Mouse (Mus musculus): Measurements from ENCODE around the gene Tspan31. TPM values are rescaled to one million over a fixed set of nuclear protein-coding genes. Genes with fewer than 3 reads are reported as not detected.
A peak's percentile ranks its signal among the peaks of the same experiment; 100 is the strongest.

The Tspan31 gene
- polyA plus RNA-seq, 1 experiment from 2014 or later = 71.7 TPM

DNA sequence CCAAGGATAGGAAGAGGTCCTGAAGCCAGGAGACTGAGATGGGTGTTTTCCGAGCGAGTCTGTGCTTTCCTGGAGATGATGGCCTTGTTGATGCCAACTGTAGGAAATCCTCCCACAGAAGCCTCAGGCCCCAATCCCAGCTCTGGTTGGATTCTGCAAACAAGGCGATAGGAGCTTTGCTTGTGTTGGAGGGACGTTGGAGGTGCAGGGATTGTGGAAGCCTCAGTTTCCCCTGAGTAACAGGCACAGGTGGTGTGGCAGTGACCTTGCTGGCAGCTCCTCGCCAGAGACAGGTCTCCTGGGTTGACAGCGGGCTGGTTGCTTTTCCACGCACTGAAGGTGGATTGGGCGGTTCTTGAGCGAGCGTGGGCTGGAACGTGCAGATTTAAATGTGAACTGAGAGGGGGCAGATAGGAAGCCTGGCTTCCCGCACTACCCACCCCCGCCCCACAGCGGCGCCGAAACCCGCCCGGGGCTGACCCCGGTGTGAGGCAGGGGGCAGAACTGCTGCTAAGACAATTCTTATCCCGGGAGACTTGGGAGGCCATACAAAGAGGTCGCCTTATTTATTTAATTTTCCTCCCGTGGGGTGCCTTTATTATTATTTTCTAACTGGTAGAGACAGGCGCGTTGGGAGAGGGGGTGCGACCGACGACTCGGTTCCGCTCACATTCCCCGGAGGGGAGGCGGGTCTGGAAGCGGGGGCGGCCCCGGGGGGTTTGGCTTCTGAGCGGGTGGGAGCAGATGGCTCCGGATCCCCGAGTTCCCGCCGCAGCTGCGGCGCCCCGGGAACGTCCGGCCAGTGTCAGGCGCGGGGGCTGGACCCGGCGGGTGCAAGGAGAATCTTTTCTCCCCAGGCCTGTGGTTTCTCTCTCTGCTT is 11.1 kb upstream of the Tspan31 start:
- no peak for DNase-seq
- Histone ChIP-seq H3K4me1 (ENCODE audit: control insufficient read depth, insufficient read depth, low read length) (peaks cover 40% of the 10 kb centered on the region), H3K36me3 (ENCODE audit: control insufficient read depth, insufficient read depth, low read length) (peaks cover 29% of the 10 kb centered on the region), H3K9ac (replicated peaks; ENCODE audit: low read length) (peak overlapping the region; percentile 84), H3K4me2 (ENCODE audit: low read length) (peak overlapping the region; percentile 93), H3K4me3 (replicated peaks; ENCODE audit: low read depth, low read length) (peak overlapping the region; percentile 88), H3K9me3 (ENCODE audit: control insufficient read depth, low read length) (no peaks in the 10 kb centered on the region), H3K27ac (replicated peaks; ENCODE audit: low read depth, low read length) (0 out of 2 replicates have a peak overlapping the region, but pooled peaks have one; percentile 1), H3K27me3 (ENCODE audit: control insufficient read depth, insufficient read depth, low read length) (0 out of 2 replicates have a peak, but pooled peaks cover 14% of the 10 kb centered on the region)
- WGBS = 2% methylated on average over 48 of the region's 48 CpGs
- ATAC-seq (ENCODE audit: low FRiP score, low TSS enrichment) = no peak

DNA sequence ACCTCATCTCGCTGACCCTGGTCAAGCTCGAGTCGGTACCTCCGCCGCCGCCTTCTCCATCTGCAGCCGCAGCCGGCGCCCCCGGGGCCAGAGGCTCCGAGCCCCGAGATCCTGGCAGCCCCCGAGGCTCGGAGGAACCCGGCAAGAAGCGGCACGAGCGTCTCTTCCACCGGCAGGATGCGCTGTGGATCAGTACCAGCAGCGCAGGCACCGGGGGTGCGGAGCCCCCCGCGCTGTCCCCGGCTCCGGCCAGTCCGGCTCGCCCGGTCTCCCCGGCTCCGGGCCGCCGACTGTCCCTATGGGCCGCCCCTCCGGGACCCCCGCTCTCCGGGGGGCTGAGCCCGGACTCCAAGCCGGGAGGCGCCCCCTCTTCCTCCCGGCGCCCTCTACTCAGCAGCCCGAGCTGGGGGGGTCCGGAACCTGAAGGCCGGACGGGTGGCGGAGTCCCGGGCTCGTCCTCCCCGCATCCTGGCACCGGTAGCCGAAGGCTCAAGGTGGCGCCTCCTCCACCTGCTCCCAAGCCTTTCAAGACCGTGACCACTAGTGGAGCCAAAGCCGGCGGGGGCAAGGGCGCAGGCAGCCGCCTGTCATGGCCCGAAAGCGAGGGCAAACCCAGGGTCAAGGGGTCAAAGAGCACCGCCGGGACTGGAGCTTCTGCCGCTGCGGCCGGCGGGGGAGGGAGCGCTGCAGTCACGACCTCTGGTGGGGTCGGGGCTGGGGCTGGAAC is 9.8 kb upstream of the Tspan31 start:
- Histone ChIP-seq H3K4me1 (ENCODE audit: control insufficient read depth, insufficient read depth, low read length) (peaks cover 40% of the 10 kb centered on the region), H3K36me3 (ENCODE audit: control insufficient read depth, insufficient read depth, low read length) (peaks cover 22% of the 10 kb centered on the region), H3K4me3 (replicated peaks; ENCODE audit: low read depth, low read length) (peak overlapping the region; percentile 88), H3K27ac (replicated peaks; ENCODE audit: low read depth, low read length) (peak overlapping the region; percentile 92), H3K4me2 (ENCODE audit: low read length) (peak overlapping the region; percentile 93), H3K27me3 (ENCODE audit: control insufficient read depth, insufficient read depth, low read length) (0 out of 2 replicates have a peak, but pooled peaks cover 14% of the 10 kb centered on the region), H3K9ac (replicated peaks; ENCODE audit: low read length) (peak overlapping the region; percentile 84), H3K9me3 (ENCODE audit: control insufficient read depth, low read length) (no peaks in the 10 kb centered on the region)
- WGBS = under 1% methylated on average over 69 of the region's 70 CpGs
- DNase-seq = peak; percentile 81
- no peak for ATAC-seq (ENCODE audit: low FRiP score, low TSS enrichment)

DNA sequence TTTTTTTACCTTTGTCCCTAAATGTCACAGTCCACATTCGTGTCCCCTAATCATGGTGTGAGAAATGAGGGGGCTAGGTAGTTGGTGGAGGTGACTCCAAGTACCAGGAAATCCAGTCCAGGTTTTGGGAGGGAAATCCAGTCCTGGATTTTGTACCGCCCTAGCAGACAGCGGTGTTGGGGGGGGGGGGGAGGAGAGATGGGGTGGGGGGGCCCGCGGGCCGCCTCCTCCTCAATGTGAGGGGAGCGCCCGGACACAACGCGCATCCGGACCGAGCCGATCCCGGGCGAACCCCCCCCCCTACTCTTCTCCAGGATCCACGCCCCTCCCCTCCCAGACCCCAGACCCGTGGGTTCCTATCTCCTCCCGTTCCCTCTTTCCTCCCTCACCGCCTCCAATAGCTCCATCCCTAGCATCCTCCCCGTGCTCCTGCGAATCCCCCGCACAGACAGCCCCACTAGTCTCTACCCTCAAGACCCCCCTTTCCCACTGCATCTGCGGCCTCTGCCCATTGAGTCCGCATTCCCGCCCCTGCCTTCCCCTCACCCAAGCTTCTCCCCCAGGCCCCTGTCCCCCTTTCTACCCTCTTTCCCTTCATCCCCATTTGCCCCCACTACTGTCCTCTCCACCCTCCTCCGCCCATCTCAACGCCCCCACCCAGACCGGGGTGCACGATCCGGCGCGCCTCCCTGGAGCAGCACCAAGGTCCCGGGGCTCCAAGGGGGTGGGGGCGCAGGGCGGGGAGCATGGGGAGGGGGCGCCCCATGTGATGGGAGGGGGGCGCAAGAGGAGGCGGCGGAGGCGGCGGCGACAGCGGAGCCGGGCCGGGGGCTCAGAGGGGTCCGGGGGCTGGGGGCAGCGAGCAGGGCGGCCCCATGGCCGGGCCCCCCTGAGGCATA is 8.9 kb upstream of the Tspan31 start:
- Histone ChIP-seq H3K9ac (replicated peaks; ENCODE audit: low read length) (peak overlapping the region; percentile 84), H3K36me3 (ENCODE audit: control insufficient read depth, insufficient read depth, low read length) (peaks cover 13% of the 10 kb centered on the region), H3K4me2 (ENCODE audit: low read length) (peak overlapping the region; percentile 93), H3K9me3 (ENCODE audit: control insufficient read depth, low read length) (no peaks in the 10 kb centered on the region), H3K4me3 (replicated peaks; ENCODE audit: low read depth, low read length) (peak overlapping the region; percentile 88), H3K27ac (replicated peaks; ENCODE audit: low read depth, low read length) (peak overlapping the region; percentile 92), H3K4me1 (ENCODE audit: control insufficient read depth, insufficient read depth, low read length) (peaks cover 40% of the 10 kb centered on the region), H3K27me3 (ENCODE audit: control insufficient read depth, insufficient read depth, low read length) (0 out of 2 replicates have a peak, but pooled peaks cover 14% of the 10 kb centered on the region)
- DNase-seq = peak; percentile 90
- ATAC-seq (ENCODE audit: low FRiP score, low TSS enrichment) = peak; percentile 75
- under 1% methylated on average over 47 of the region's 49 CpGs for WGBS

DNA sequence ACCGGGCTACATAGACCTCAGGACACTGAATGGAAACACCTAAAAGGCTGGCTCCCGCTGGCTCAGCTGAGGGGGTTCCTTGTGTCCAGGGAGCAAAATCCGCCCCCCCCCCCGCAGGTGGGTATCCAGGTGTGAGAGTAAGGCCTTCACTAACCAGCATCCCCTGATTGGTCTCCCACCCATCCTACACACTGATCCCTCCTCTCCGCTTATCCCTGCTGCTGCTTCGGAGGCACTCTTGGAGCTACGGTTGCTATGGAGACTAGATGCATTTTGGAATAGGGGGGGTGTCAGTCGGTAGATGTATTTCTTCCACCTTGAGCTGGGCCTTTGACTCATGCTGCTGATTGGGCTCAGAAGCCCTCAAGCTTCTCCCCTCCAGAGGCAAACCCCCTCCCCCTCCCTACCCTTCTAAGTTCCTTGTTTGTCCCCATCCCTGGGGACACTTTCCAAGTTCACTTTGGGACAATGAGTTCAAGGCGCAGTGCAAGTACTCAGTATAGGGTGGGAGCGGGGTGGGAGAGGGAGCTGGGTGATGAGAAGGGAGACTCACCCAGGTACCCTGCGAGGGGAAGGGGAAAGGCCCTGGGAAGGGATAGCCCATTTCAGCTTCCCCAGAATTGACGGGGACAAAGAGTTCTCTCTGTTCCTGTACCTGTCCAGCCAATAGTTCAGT is 8.1 kb upstream of the Tspan31 start:
- H3K4me3 ChIP-seq (replicated peaks; ENCODE audit: low read depth, low read length) = peak overlapping the region; percentile 88
- 0 out of 2 replicates have a peak, but pooled peaks cover 14% of the 10 kb centered on the region for H3K27me3 ChIP-seq (ENCODE audit: control insufficient read depth, insufficient read depth, low read length)
- peaks cover 6% of the 10 kb centered on the region for H3K36me3 ChIP-seq (ENCODE audit: control insufficient read depth, insufficient read depth, low read length)
- DNase-seq = peak; percentile 80
- H3K9ac ChIP-seq (replicated peaks; ENCODE audit: low read length) = peak overlapping the region; percentile 60
- ATAC-seq (ENCODE audit: low FRiP score, low TSS enrichment) = peak; percentile 58
- H3K9me3 ChIP-seq (ENCODE audit: control insufficient read depth, low read length) = no peaks in the 10 kb centered on the region
- H3K27ac ChIP-seq (replicated peaks; ENCODE audit: low read depth, low read length) = peak overlapping the region; percentile 92
- peaks cover 40% of the 10 kb centered on the region for H3K4me1 ChIP-seq (ENCODE audit: control insufficient read depth, insufficient read depth, low read length)
- peak overlapping the region; percentile 93 for H3K4me2 ChIP-seq (ENCODE audit: low read length)
- WGBS = under 1% methylated on average over 12 of the region's 12 CpGs

DNA sequence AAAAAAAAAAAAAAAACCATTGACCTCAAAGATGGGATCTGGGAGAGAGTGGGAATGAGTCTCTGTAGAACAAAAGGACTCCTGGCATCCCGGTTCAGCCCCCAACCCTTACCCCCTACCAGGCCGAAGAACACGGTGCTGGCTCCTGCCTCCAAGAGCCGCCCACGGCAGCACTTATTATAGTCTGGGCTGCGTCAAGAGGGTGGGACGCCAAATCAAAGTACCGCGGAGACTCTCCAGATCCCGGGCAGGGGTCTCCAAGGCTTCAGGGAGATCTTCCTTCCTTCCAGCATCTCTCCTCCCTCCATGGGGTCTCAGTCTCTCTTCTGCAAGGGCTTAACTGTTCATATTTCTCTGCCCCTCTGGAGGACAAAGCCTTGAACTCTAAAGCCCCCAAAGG is 7.5 kb upstream of the Tspan31 start:
- H3K9ac ChIP-seq (replicated peaks; ENCODE audit: low read length) = peak overlapping the region; percentile 60
- 0 out of 2 replicates have a peak, but pooled peaks cover 14% of the 10 kb centered on the region for H3K27me3 ChIP-seq (ENCODE audit: control insufficient read depth, insufficient read depth, low read length)
- peak overlapping the region; percentile 88 for H3K4me3 ChIP-seq (replicated peaks; ENCODE audit: low read depth, low read length)
- ATAC-seq (ENCODE audit: low FRiP score, low TSS enrichment) (no peak), DNase-seq (peak; percentile 47)
- 5% methylated on average over 10 of the region's 10 CpGs for WGBS
- H3K27ac ChIP-seq (replicated peaks; ENCODE audit: low read depth, low read length) = peak overlapping the region; percentile 92
- H3K9me3 ChIP-seq (ENCODE audit: control insufficient read depth, low read length) = no peaks in the 10 kb centered on the region
- H3K36me3 ChIP-seq (ENCODE audit: control insufficient read depth, insufficient read depth, low read length) = no peaks in the 10 kb centered on the region
- peaks cover 37% of the 10 kb centered on the region for H3K4me1 ChIP-seq (ENCODE audit: control insufficient read depth, insufficient read depth, low read length)
- H3K4me2 ChIP-seq (ENCODE audit: low read length) = peak overlapping the region; percentile 93

DNA sequence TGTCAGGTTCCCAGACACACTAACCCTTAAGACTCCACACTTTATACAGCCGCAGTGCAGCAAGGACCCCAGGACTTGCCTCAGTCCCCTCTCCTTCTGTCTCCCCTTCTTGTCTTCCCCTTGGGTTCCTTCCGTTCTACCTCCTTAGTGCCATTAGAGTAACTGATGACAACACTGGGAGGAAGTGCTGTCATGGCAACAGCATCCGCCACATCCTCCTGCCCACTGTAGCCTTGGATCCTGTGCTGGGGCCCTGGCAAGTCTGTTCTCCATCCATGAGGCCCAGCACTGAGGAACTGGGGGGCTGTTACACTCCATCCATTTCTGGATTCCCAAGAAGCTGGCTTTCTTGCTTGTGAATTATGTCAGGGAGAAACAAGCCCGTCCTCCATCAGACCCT is 6.0 kb upstream of the Tspan31 start:
- Histone ChIP-seq H3K4me1 (ENCODE audit: control insufficient read depth, insufficient read depth, low read length) (peaks cover 26% of the 10 kb centered on the region), H3K27ac (replicated peaks; ENCODE audit: low read depth, low read length) (no peak overlapping the region), H3K9me3 (ENCODE audit: control insufficient read depth, low read length) (no peaks in the 10 kb centered on the region), H3K4me2 (ENCODE audit: low read length) (no peak overlapping the region), H3K36me3 (ENCODE audit: control insufficient read depth, insufficient read depth, low read length) (no peaks in the 10 kb centered on the region), H3K27me3 (ENCODE audit: control insufficient read depth, insufficient read depth, low read length) (0 out of 2 replicates have a peak, but pooled peaks cover 14% of the 10 kb centered on the region), H3K9ac (replicated peaks; ENCODE audit: low read length) (no peak overlapping the region), H3K4me3 (replicated peaks; ENCODE audit: low read depth, low read length) (no peak overlapping the region)
- WGBS = 59% methylated on average over 4 of the region's 4 CpGs
- ATAC-seq (ENCODE audit: low FRiP score, low TSS enrichment) = no peak
- no peak for DNase-seq

DNA sequence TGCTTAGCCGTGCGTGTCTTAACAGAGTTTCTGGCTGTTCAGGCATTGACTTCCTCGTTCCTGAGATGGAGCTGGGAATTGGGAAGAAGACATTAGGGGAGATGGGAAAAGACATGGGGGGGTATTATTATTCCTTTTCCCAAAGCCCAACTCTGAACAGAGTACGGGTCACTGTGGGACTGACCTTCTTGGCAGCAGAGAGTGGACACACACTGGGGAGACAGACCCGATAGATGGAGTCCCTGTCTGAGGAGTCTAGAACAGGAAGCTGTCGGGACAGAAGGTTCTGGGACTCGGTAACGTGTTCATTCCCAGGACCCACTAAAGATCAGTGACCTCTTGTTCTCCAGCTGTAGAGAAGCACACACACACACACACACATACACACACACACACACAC is 5.6 kb upstream of the Tspan31 start:
- Histone ChIP-seq H3K27ac (replicated peaks; ENCODE audit: low read depth, low read length) (no peak overlapping the region), H3K36me3 (ENCODE audit: control insufficient read depth, insufficient read depth, low read length) (no peaks in the 10 kb centered on the region), H3K4me1 (ENCODE audit: control insufficient read depth, insufficient read depth, low read length) (peaks cover 26% of the 10 kb centered on the region), H3K9me3 (ENCODE audit: control insufficient read depth, low read length) (no peaks in the 10 kb centered on the region), H3K9ac (replicated peaks; ENCODE audit: low read length) (no peak overlapping the region), H3K27me3 (ENCODE audit: control insufficient read depth, insufficient read depth, low read length) (0 out of 2 replicates have a peak, but pooled peaks cover 13% of the 10 kb centered on the region), H3K4me3 (replicated peaks; ENCODE audit: low read depth, low read length) (no peak overlapping the region), H3K4me2 (ENCODE audit: low read length) (no peak overlapping the region)
- ATAC-seq (ENCODE audit: low FRiP score, low TSS enrichment) = no peak
- 82% methylated on average over 8 of the region's 8 CpGs for WGBS
- DNase-seq = no peak

All from midbrain, embryonic 14.5 days (tissue).